Mouse (Mus musculus) liver, embryonic 16.5 days (tissue): ENCODE measurements around the gene Arpc4. TPM values are rescaled to one million over a fixed set of nuclear protein-coding genes. Genes with fewer than 3 reads are reported as not detected.

Experiments used
- ATAC-seq: fragments of 200-750 bp; cut with Nextera tagmentation; 2 replicates; pipeline ENCODE4 v1.8.0; 2017; ENCODE audit warnings: low read depth, mild to moderate bottlenecking, moderate number of reproducible peaks, moderate library complexity
- H3K27ac ChIP-seq: fragments of 300-500 bp; sonication (generic); 2 replicates; pipeline ENCODE4 v1.5.1; 2014; ENCODE audit warnings: mild to moderate bottlenecking, low read length
- H3K27me3 ChIP-seq: fragments of 300-500 bp; sonication (generic); 2 replicates; pipeline ENCODE4 v1.6.1; 2014; ENCODE audit warnings: low read depth, low read length, mixed read lengths; ENCODE audit not compliant: control insufficient read depth, insufficient read depth
- H3K36me3 ChIP-seq: fragments of 300-500 bp; sonication (generic); 2 replicates; pipeline ENCODE4 v1.6.1; 2014; ENCODE audit warnings: mild to moderate bottlenecking; ENCODE audit not compliant: control insufficient read depth, insufficient read depth
- H3K4me1 ChIP-seq: fragments of 300-500 bp; sonication (generic); 2 replicates; pipeline ENCODE4 v1.6.1; 2014; ENCODE audit warnings: low read depth, low read length, mixed read lengths; ENCODE audit not compliant: control insufficient read depth
- H3K4me2 ChIP-seq: fragments of 300-500 bp; sonication (generic); 2 replicates; pipeline ENCODE4 v1.6.1; 2014; ENCODE audit warnings: low read depth, low read length, mixed read lengths
- H3K4me3 ChIP-seq: fragments of 300-500 bp; sonication (generic); 2 replicates; pipeline ENCODE4 v1.5.1; 2014; ENCODE audit warnings: low read depth, mild to moderate bottlenecking, low read length
- H3K9ac ChIP-seq: fragments of 300-500 bp; sonication (generic); 2 replicates; pipeline ENCODE4 v1.6.1; 2014; ENCODE audit warnings: low read depth, low read length
- H3K9me3 ChIP-seq: fragments of 300-500 bp; sonication (generic); replicated peaks from 2 replicates; pipeline ENCODE4 v1.6.1; 2016; ENCODE audit warnings: low read length; ENCODE audit not compliant: control insufficient read depth
- WGBS: fragments of 180-500 bp; shearing (Covaris S2); extraction: QIAGEN DNeasy Blood & Tissue Kit; methylation state at CpG from one replicate; pipeline ENCODE4 v1.1.7; 2014; ENCODE audit not compliant: insufficient replicate concordance; 5-methylcytosine and 5-hydroxymethylcytosine counted together
- polyA plus RNA-seq: library from polyadenylated mRNA; unstranded; fragments of >200 nt; fragmentation: Nextera tagmentation; extraction: Ambion mirVana; gene quantifications from 2 replicates; pipeline ENCODE4 v1.2.1, GENCODE M21; 2015

Arpc4 gene
- polyA plus RNA-seq, 1 experiment from 2014 or later: 179 TPM

GRCm38 (mm10) chr6:113392015-113392386 is 14.1 kb downstream of the Arpc4 start:
- Histone ChIP-seq H3K27me3 (peaks cover 9% of the 10 kb centered on the region), H3K36me3 (peaks cover 27% of the 10 kb centered on the region), H3K4me2 (peak overlapping the region; percentile 54), H3K9me3 (no peaks in the 10 kb centered on the region), H3K9ac (peak overlapping the region; percentile 6; the same call in 1 of the 2 replicates), H3K27ac (no peak overlapping the region), H3K4me1 (peaks cover 6% of the 10 kb centered on the region), H3K4me3 (peak overlapping the region; percentile 35)
- 19% methylated on average over 10 of the region's 10 CpGs for WGBS
- ATAC-seq: no peak

GRCm38 (mm10) chr6:113392387-113393071 is 14.6 kb downstream of the Arpc4 start:
- Histone ChIP-seq H3K36me3 (peaks cover 25% of the 10 kb centered on the region), H3K9me3 (no peaks in the 10 kb centered on the region), H3K27ac (no peak overlapping the region), H3K4me1 (peaks cover 6% of the 10 kb centered on the region), H3K9ac (peak overlapping the region; percentile 6; the same call in 1 of the 2 replicates), H3K4me3 (peak overlapping the region; percentile 35), H3K27me3 (peaks cover 9% of the 10 kb centered on the region), H3K4me2 (peak overlapping the region; percentile 54)
- ATAC-seq: peak; percentile 46
- WGBS: 5% methylated on average over 51 of the region's 51 CpGs

- no peak for ATAC-seq
- Histone ChIP-seq H3K4me1 (peaks cover 6% of the 10 kb centered on the region), H3K27ac (no peak overlapping the region), H3K9ac (no peak overlapping the region), H3K27me3 (peaks cover 9% of the 10 kb centered on the region), H3K4me2 (no peak overlapping the region), H3K36me3 (peaks cover 11% of the 10 kb centered on the region), H3K4me3 (no peak overlapping the region), H3K9me3 (no peaks in the 10 kb centered on the region)
- 74% methylated on average over 6 of the region's 6 CpGs for WGBS
Observed at GRCm38 (mm10) chr6:113393951-113394350, 16.0 kb downstream of the Arpc4 start.

- Histone ChIP-seq H3K4me2 (no peak overlapping the region), H3K36me3 (peaks cover 3% of the 10 kb centered on the region), H3K27ac (no peak overlapping the region), H3K9me3 (no peaks in the 10 kb centered on the region), H3K27me3 (peaks cover 9% of the 10 kb centered on the region), H3K9ac (no peak overlapping the region), H3K4me1 (peaks cover 6% of the 10 kb centered on the region), H3K4me3 (no peak overlapping the region)
- ATAC-seq: no peak
- WGBS: 80% methylated on average over 11 of the region's 11 CpGs
Observed at GRCm38 (mm10) chr6:113394811-113395210, 16.9 kb downstream of the Arpc4 start.

- Histone ChIP-seq H3K9me3 (no peaks in the 10 kb centered on the region), H3K27ac (no peak overlapping the region), H3K36me3 (no peaks in the 10 kb centered on the region; the same call in none of the 2 replicates), H3K27me3 (peaks cover 9% of the 10 kb centered on the region), H3K4me2 (no peak overlapping the region), H3K9ac (no peak overlapping the region), H3K4me1 (peaks cover 6% of the 10 kb centered on the region), H3K4me3 (no peak overlapping the region)
- 79% methylated on average over 6 of the region's 6 CpGs for WGBS
- no peak for ATAC-seq
Observed at GRCm38 (mm10) chr6:113395501-113395900, 17.6 kb downstream of the Arpc4 start.

- H3K9ac ChIP-seq: no peak overlapping the region
- H3K27ac ChIP-seq: no peak overlapping the region
- peaks cover 9% of the 10 kb centered on the region for H3K27me3 ChIP-seq
- H3K4me3 ChIP-seq: no peak overlapping the region
- H3K4me2 ChIP-seq: no peak overlapping the region
- ATAC-seq: no peak
- H3K9me3 ChIP-seq: no peaks in the 10 kb centered on the region
- no peaks in the 10 kb centered on the region for H3K36me3 ChIP-seq
- WGBS: 77% methylated on average over 10 of the region's 10 CpGs
- H3K4me1 ChIP-seq: peaks cover 6% of the 10 kb centered on the region
Observed at GRCm38 (mm10) chr6:113396270-113397030, 18.5 kb downstream of the Arpc4 start.

- Histone ChIP-seq H3K27ac (no peak overlapping the region), H3K27me3 (no peaks in the 10 kb centered on the region), H3K4me3 (no peak overlapping the region), H3K9me3 (no peaks in the 10 kb centered on the region), H3K9ac (no peak overlapping the region), H3K36me3 (no peaks in the 10 kb centered on the region), H3K4me1 (no peaks in the 10 kb centered on the region), H3K4me2 (no peak overlapping the region)
- no peak for ATAC-seq
- 77% methylated on average over 13 of the region's 13 CpGs for WGBS
Observed at GRCm38 (mm10) chr6:113402094-113402493, 24.2 kb downstream of the Arpc4 start.

- H3K9ac ChIP-seq: no peak overlapping the region
- no peaks in the 10 kb centered on the region for H3K27me3 ChIP-seq
- H3K9me3 ChIP-seq: no peaks in the 10 kb centered on the region
- H3K27ac ChIP-seq: no peak overlapping the region
- H3K4me2 ChIP-seq: no peak overlapping the region
- H3K4me3 ChIP-seq: no peak overlapping the region
- H3K36me3 ChIP-seq: no peaks in the 10 kb centered on the region
- 66% methylated on average over 12 of the region's 12 CpGs for WGBS
- H3K4me1 ChIP-seq: no peaks in the 10 kb centered on the region
- no peak for ATAC-seq
Observed at GRCm38 (mm10) chr6:113404649-113405448, 26.9 kb downstream of the Arpc4 start.
